Mouse (Mus musculus) cerebellum, postnatal 10 days (tissue): ENCODE measurements at regions not wholly inside any gene's neighbourhood (a gene's known extent, or its start where the extent isn't known, plus 50 kb on each side); places are given as distances from the start of the nearest gene placed in this dataset.
A peak's percentile ranks its signal among the peaks of the same experiment; 100 is the strongest.

Experiments used
- DNase-seq, 2 experiments: peaks; one replicate each; pipeline ENCODE4 v3.0.0; 2021; ENCODE audit warnings: mixed read lengths in 2 of 2

- no peak for DNase-seq
Measured at GRCm38 (mm10) chr4:62809048-62809447, 156.3 kb upstream of the Zfp618 start.

- no peak for DNase-seq
Measured at GRCm38 (mm10) chr4:62819889-62820288, 145.5 kb upstream of the Zfp618 start.

GRCm38 (mm10) chr4:62821288-62821687 is 144.1 kb upstream of the Zfp618 start:
- DNase-seq = no peak

GRCm38 (mm10) chr4:62822568-62822967 is 142.8 kb upstream of the Zfp618 start:
- DNase-seq = peak; percentile 89 to 93

GRCm38 (mm10) chr4:62823082-62823481 is 142.3 kb upstream of the Zfp618 start:
- DNase-seq = no peak

GRCm38 (mm10) chr4:62823555-62824250 is 141.7 kb upstream of the Zfp618 start:
- peak; percentile 44 to 55 for DNase-seq

- DNase-seq = no peak
Measured at GRCm38 (mm10) chr4:62824581-62824980, 140.8 kb upstream of the Zfp618 start.

GRCm38 (mm10) chr4:62825256-62825655 is 140.1 kb upstream of the Zfp618 start:
- DNase-seq = no peak

- peak; percentile 35 to 56 for DNase-seq
Measured at GRCm38 (mm10) chr4:62828963-62829362, 136.4 kb upstream of the Zfp618 start.

GRCm38 (mm10) chr4:62833944-62834343 is 131.4 kb upstream of the Zfp618 start:
- DNase-seq = peak; percentile 74 to 79

- DNase-seq = no peak
Measured at GRCm38 (mm10) chr4:62836875-62837274, 128.5 kb upstream of the Zfp618 start.

GRCm38 (mm10) chr4:62850526-62850925 is 114.8 kb upstream of the Zfp618 start:
- DNase-seq = no peak

- peak; percentile 20 to 32 for DNase-seq
Measured at GRCm38 (mm10) chr4:62853335-62853734, 112.0 kb upstream of the Zfp618 start.

- DNase-seq = no peak
Measured at GRCm38 (mm10) chr4:62856406-62856805, 109.0 kb upstream of the Zfp618 start.

GRCm38 (mm10) chr4:62862756-62863155 is 102.6 kb upstream of the Zfp618 start:
- no peak for DNase-seq

- peak; percentile 44 to 69 for DNase-seq
Measured at GRCm38 (mm10) chr4:62870391-62870983, 94.9 kb upstream of the Zfp618 start.

- DNase-seq = no peak
Measured at GRCm38 (mm10) chr4:62872562-62872961, 92.8 kb upstream of the Zfp618 start.

GRCm38 (mm10) chr4:62873986-62874385 is 91.4 kb upstream of the Zfp618 start:
- DNase-seq = no peak

GRCm38 (mm10) chr4:62878063-62878462 is 87.3 kb upstream of the Zfp618 start:
- DNase-seq = no peak

GRCm38 (mm10) chr4:62878927-62879326 is 86.4 kb upstream of the Zfp618 start:
- peak; percentile 60 to 62 for DNase-seq

- DNase-seq = peak; percentile 25 to 36
Measured at GRCm38 (mm10) chr4:62881824-62882223, 83.5 kb upstream of the Zfp618 start.

GRCm38 (mm10) chr4:62882276-62882675 is 83.1 kb upstream of the Zfp618 start:
- no peak for DNase-seq

- no peak for DNase-seq
Measured at GRCm38 (mm10) chr4:62888736-62889135, 76.6 kb upstream of the Zfp618 start.

GRCm38 (mm10) chr4:62889708-62890107 is 75.7 kb upstream of the Zfp618 start:
- DNase-seq = peak; percentile 66 to 68
